Mouse (Mus musculus) liver, postnatal 0 days (tissue): Measurements from ENCODE around the gene Grin3a. TPM values are rescaled to one million over a fixed set of nuclear protein-coding genes. Genes with fewer than 3 reads are reported as not detected.

Source experiments
- ATAC-seq: fragments of 200-750 bp; cut with Nextera tagmentation; 2 replicates; pipeline ENCODE4 v1.8.0; 2017; ENCODE audit warnings: mild to moderate bottlenecking, moderate library complexity
- DNase-seq: peaks from one replicate; pipeline ENCODE4 v3.0.0-alpha.2; 2016
- H3K27ac ChIP-seq: fragments of 300-500 bp; sonication (generic); 2 replicates; pipeline ENCODE4 v1.5.1; 2014; ENCODE audit warnings: antibody characterized with exemption, moderate library complexity, mild to moderate bottlenecking, low read depth
- H3K27me3 ChIP-seq: fragments of 300-500 bp; sonication (generic); 2 replicates; pipeline ENCODE4 v1.6.1; 2014; ENCODE audit warnings: low read length, control low read depth, mixed read lengths; ENCODE audit not compliant: insufficient read depth
- H3K36me3 ChIP-seq: fragments of 300-500 bp; sonication (generic); replicated peaks from 2 replicates; pipeline ENCODE4 v1.6.1; 2014; ENCODE audit warnings: mild to moderate bottlenecking, control low read depth, low read length, moderate library complexity, mixed read lengths; ENCODE audit not compliant: insufficient read depth
- H3K4me1 ChIP-seq: fragments of 300-500 bp; sonication (generic); 2 replicates; pipeline ENCODE4 v1.6.1; 2014; ENCODE audit warnings: antibody characterized with exemption, mild to moderate bottlenecking, control low read depth; ENCODE audit not compliant: insufficient read depth
- H3K4me2 ChIP-seq: fragments of 300-500 bp; sonication (generic); 2 replicates; pipeline ENCODE4 v1.6.1; 2014; ENCODE audit warnings: low read depth, mild to moderate bottlenecking, low read length, moderate library complexity, mixed read lengths
- H3K4me3 ChIP-seq: fragments of 300-500 bp; sonication (generic); 2 replicates; pipeline ENCODE4 v1.5.1; 2014; ENCODE audit warnings: low read depth, low read length
- H3K9ac ChIP-seq: fragments of 300-500 bp; sonication (generic); replicated peaks from 2 replicates; pipeline ENCODE4 v1.6.1; 2014; ENCODE audit warnings: mild to moderate bottlenecking, moderate library complexity
- H3K9me3 ChIP-seq: fragments of 300-500 bp; sonication (generic); 2 replicates; pipeline ENCODE4 v1.6.1; 2016; ENCODE audit warnings: mild to moderate bottlenecking, control low read depth, low read length, mixed read lengths
- CTCF ChIP-seq: sonication (generic); IDR thresholded peaks from 2 replicates; pipeline ENCODE4 v1.5.1; 2016; ENCODE audit warnings: antibody characterized with exemption, low read depth
- EP300 ChIP-seq: IDR thresholded peaks from 2 replicates; pipeline ENCODE4 v1.6.1; 2016; ENCODE audit warnings: antibody characterized with exemption, low read depth, mild to moderate bottlenecking
- WGBS: fragments of 180-500 bp; shearing (Covaris S2); extraction: QIAGEN DNeasy Blood & Tissue Kit; methylation state at CpG from one replicate; pipeline ENCODE4 v1.1.7; 2014; ENCODE audit not compliant: insufficient replicate concordance; 5-methylcytosine and 5-hydroxymethylcytosine counted together
- polyA plus RNA-seq: library from polyadenylated mRNA; unstranded; fragments of >200 nt; fragmentation: Nextera tagmentation; extraction: Ambion mirVana; gene quantifications from 2 replicates; pipeline ENCODE4 v1.2.1, GENCODE M21; 2015

The Grin3a gene
- not detected in 2 replicates for polyA plus RNA-seq

- peak within 1 kb of the TSS; percentile 55 for H3K4me2 ChIP-seq
- no peaks in the 10 kb centered on the region for H3K36me3 ChIP-seq
- ATAC-seq: no peak
- under 1% methylated on average over 25 of the region's 25 CpGs for WGBS
- no peak within 1 kb of the TSS for H3K9ac ChIP-seq
- H3K4me3 ChIP-seq: 0 out of 2 replicates have a peak within 1 kb of the TSS, but pooled peaks have one; percentile 5
- peak; percentile 14 for DNase-seq
- TF ChIP-seq CTCF (0 out of 2 replicates have a peak, but pooled peaks have one; percentile 18), EP300 (no peak)
- H3K9me3 ChIP-seq: no peaks in the 10 kb centered on the region
- peaks cover 39% of the 10 kb centered on the region for H3K27me3 ChIP-seq
- no peaks in the 10 kb centered on the region for H3K4me1 ChIP-seq
- no peak within 1 kb of the TSS for H3K27ac ChIP-seq
Observed at GRCm38 (mm10) chr4:49845612-49845985, at the start of gene Grin3a. Gene Grin3a (minus strand): TSS chr4:49845744.

- H3K4me2 ChIP-seq: no peak overlapping the region
- no peak for TF ChIP-seq EP300
- TF ChIP-seq CTCF: no peak
- H3K27me3 ChIP-seq: no peaks in the 10 kb centered on the region
- no peak for ATAC-seq
- H3K27ac ChIP-seq: no peak overlapping the region
- H3K36me3 ChIP-seq: no peaks in the 10 kb centered on the region
- H3K4me3 ChIP-seq: no peak overlapping the region
- no peak for DNase-seq
- 38% methylated on average over 4 of the region's 4 CpGs for WGBS
- H3K9me3 ChIP-seq: no peaks in the 10 kb centered on the region
- H3K9ac ChIP-seq: no peak overlapping the region
- H3K4me1 ChIP-seq: no peaks in the 10 kb centered on the region
Observed at GRCm38 (mm10) chr4:49891835-49892301, 46.3 kb upstream of the Grin3a start.

DNA sequence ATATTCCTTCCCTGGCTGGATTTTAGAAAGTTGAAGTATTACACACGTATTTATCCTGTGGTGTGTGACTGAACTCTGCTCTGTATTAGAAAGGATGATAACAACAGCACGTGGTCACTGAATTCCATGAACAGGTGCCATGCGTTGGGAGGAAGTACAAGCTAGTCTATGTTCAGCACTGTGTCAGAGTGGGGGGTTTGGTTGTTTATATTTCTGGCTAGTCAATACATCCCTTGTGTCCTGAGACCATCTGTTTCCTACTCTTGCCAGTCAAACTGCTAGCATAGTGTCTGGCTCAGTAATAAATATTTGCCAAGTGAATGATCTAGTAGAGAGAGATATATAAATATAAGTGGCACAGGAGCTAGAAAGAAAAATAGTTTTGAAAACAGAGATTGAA, 31.5 kb upstream of the Grin3a start:
- no peak for TF ChIP-seq CTCF
- TF ChIP-seq EP300: no peak
- DNase-seq (no peak), ATAC-seq (no peak)
- Histone ChIP-seq H3K9me3 (no peaks in the 10 kb centered on the region), H3K36me3 (no peaks in the 10 kb centered on the region), H3K27me3 (no peaks in the 10 kb centered on the region), H3K4me2 (no peak overlapping the region), H3K4me1 (no peaks in the 10 kb centered on the region), H3K4me3 (no peak overlapping the region), H3K9ac (no peak overlapping the region), H3K27ac (no peak overlapping the region)
- 42% methylated on average over 3 of the region's 3 CpGs for WGBS

- Histone ChIP-seq H3K9ac (no peak overlapping the region), H3K9me3 (no peaks in the 10 kb centered on the region), H3K4me3 (no peak overlapping the region), H3K36me3 (no peaks in the 10 kb centered on the region), H3K4me2 (no peak overlapping the region), H3K27me3 (no peaks in the 10 kb centered on the region), H3K4me1 (no peaks in the 10 kb centered on the region), H3K27ac (no peak overlapping the region)
- 77% methylated on average over 2 of the region's 2 CpGs for WGBS
- no peak for DNase-seq
- no peak for TF ChIP-seq CTCF
- no peak for TF ChIP-seq EP300
- no peak for ATAC-seq
Observed at GRCm38 (mm10) chr4:49860611-49861010, 15.1 kb upstream of the Grin3a start.

- Histone ChIP-seq H3K36me3 (no peaks in the 10 kb centered on the region), H3K9ac (no peak overlapping the region), H3K27me3 (peaks cover 39% of the 10 kb centered on the region), H3K9me3 (no peaks in the 10 kb centered on the region), H3K27ac (no peak overlapping the region), H3K4me3 (0 out of 2 replicates have a peak overlapping the region, but pooled peaks have one; percentile 5), H3K4me2 (peak overlapping the region; percentile 55), H3K4me1 (no peaks in the 10 kb centered on the region)
- DNase-seq: peak; percentile 13
- TF ChIP-seq CTCF: no peak
- TF ChIP-seq EP300: no peak
- no peak for ATAC-seq
- 3% methylated on average over 63 of the region's 63 CpGs for WGBS
Observed at GRCm38 (mm10) chr4:49844828-49845611, 524 bp downstream of the Grin3a start.

GRCm38 (mm10) chr4:49844274-49844827, 1.2 kb downstream of the Grin3a start:
- DNase-seq (no peak), ATAC-seq (no peak)
- no peak overlapping the region for H3K4me3 ChIP-seq
- no peaks in the 10 kb centered on the region for H3K4me1 ChIP-seq
- WGBS: 3% methylated on average over 33 of the region's 33 CpGs
- no peaks in the 10 kb centered on the region for H3K9me3 ChIP-seq
- TF ChIP-seq EP300 (no peak), CTCF (no peak)
- no peaks in the 10 kb centered on the region for H3K36me3 ChIP-seq
- no peak overlapping the region for H3K9ac ChIP-seq
- no peak overlapping the region for H3K27ac ChIP-seq
- H3K4me2 ChIP-seq: no peak overlapping the region
- H3K27me3 ChIP-seq: peaks cover 39% of the 10 kb centered on the region
